Mouse (Mus musculus) adrenal gland, postnatal 10 days (tissue): ENCODE measurements around the gene Khsrp. TPM values are rescaled to one million over a fixed set of nuclear protein-coding genes. Genes with fewer than 3 reads are reported as not detected.

ENCODE experiments used
- DNase-seq: peaks from one replicate; pipeline ENCODE4 v3.0.0; 2021; ENCODE audit warnings: mixed read lengths
- total RNA-seq, 2 experiments: library from RNA; stranded (reverse); gene quantifications; 2 replicates each; pipeline ENCODE4 v1.2.3; 2021

Gene Khsrp
- total RNA-seq, 2 experiments from 2014 or later = 90.4 to 99.1 TPM

GRCm38 (mm10) chr17:56986105-56986805 is 45.1 kb downstream of the Khsrp start:
- DNase-seq = no peak

GRCm38 (mm10) chr17:56985656-56986055 is 45.7 kb downstream of the Khsrp start:
- DNase-seq = no peak

- no peak for DNase-seq
Observed at GRCm38 (mm10) chr17:56984886-56985285, 46.4 kb downstream of the Khsrp start.

DNA sequence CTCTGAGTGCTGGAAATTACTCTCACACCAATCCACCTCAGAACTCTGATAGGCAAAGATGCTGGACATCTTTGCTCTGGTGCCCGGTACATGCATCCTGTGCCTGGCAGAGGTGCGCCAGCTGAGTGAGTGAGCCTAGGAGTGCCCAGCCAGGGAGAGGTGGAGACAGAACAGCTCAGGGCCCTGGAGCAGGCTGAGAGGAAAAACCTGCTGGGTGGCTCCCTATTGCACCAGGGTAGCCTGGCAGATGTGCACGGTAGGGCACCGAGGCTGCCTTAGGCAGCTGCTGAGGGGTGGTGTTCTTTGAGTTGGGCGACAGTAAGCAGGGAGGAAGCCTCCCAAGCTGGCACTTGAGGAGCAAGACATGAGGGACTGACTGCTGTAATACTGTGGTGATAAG is 49.3 kb downstream of the Khsrp start, which contains the start of gene Acer1:
Gene Acer1, minus strand, starts transcription at position 114 of the 400 bp plus-strand sequence.
- DNase-seq = no peak

- no peak for DNase-seq
Observed at GRCm38 (mm10) chr17:56981049-56981448, 50.3 kb downstream of the Khsrp start.

- no peak for DNase-seq
Observed at GRCm38 (mm10) chr17:56979524-56979923, 51.8 kb downstream of the Khsrp start.

DNA sequence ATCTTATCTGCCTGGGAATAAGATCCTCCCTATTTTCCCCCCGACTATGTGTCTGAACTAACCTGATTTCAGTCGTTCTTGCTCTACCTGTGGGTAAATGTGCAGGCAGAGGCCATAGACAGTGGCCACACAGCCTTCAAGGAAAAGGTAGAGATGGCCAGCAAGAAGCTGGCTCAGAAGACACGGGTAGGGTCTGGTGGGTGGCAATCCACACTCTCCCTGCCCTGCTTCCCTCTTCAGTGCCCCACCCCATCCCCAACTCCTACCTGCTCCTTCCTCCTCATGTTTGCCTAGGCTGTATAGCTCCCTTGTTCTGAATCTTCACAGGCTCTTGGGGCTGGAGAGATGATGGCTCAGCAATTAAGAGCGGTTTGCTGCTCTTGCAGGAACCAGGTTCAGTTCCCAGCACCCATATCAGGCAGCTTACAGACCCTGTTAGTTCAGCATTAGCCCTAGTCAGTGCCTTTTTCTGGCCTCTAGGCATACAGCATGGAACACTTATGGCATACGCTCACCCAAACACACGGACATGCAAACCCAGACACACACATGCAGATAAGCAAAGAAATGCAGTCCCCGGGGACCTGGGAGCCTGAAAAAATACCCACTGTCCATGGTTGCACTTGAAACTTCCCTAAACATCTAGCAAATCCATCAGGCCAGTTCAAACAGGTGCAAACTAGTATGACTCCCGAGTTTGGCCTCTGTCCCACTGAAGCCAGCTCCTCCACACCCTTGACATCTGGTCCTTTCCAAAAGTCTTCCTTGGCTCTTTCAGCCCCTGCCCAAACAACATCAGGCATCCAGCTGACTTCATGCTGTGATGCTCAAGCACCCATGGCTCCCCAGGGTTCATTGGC is 54.6 kb downstream of the Khsrp start:
- no peak for DNase-seq

DNA sequence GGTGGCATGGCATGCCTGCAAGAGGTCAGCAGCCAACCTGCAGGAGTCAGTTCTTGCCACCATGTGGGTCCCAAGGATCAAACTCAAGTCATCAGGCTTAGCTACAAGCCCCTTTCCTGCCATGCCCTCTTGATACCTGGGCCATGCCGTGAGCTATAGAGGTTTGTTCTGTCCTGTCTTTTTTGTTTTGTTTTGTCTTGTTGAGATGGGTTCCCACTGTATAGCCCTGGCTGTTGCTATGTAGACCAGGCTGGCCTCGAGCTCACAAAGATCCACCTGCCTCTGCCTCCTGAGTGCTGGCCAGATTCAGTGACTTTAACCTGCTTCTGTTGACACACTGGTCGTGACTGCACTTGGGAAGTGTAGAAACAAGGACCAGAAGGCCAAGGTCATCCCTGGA is 55.9 kb downstream of the Khsrp start:
- no peak for DNase-seq

GRCm38 (mm10) chr17:56974708-56975240 is 56.5 kb downstream of the Khsrp start:
- DNase-seq = no peak

DNA sequence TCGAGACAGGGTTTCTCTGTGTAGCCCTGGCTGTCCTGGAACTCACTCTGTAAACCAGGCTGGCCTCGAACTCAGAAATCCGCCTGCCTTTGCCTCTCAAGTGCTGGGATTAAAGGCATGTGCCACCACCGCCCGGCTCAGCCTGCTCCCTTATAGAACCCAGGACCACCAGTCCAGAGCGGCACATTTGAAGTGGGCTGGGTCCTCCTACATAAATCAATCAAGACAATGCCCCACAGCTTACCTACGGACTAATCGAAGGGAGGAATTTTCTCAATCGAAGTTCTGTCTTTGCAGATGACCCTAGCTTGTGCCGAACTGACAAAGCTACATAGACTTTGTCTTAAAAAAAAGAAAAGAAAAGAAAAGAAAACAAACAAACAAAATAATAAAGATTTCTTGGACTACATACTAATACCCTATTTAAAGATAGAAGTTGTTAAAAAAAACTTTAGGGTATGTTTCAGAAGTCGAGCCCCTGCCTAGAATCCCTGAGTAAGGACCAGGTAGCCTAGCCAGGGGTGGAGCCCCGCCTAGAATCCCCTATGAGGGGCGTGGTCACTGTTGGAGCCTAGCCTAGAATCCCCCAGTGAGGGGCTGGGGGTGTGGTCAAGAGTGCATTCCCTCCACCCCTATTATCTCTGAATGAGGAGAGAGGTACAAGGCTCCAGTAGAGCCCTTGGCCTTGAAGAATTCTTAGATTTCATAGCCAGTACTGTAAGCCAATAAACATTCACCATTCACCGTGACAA is 57.2 kb downstream of the Khsrp start:
- no peak for DNase-seq

Other genes starting within 250 kb of the Khsrp start
- gene Rfx2, start 200.5 kb downstream of the Khsrp start, total RNA-seq = 1 to 10 TPM; 5.5 to 5.7 TPM
- gene Acsbg2, start 157.1 kb downstream of the Khsrp start, total RNA-seq = under 1 TPM in 1 of 2 experiments, not detected in 1; 0.12 TPM
- 1 to 10 TPM; 1.2 to 2.6 TPM for gene 1700061G19Rik, start 156.0 kb downstream of the Khsrp start, total RNA-seq
- 10 to 100 TPM; 27.9 to 33.6 TPM for gene Mllt1, start 96.1 kb downstream of the Khsrp start, total RNA-seq
- not detected for gene Acer1, start 49.4 kb downstream of the Khsrp start, total RNA-seq
- gene Clpp, start 41.2 kb downstream of the Khsrp start, total RNA-seq = 10 to 100 TPM; 95.9 TPM
- gene Alkbh7, start 34.2 kb downstream of the Khsrp start, total RNA-seq = 10 to 100 TPM; 63.6 to 68.9 TPM
- gene Pspn, start 31.5 kb downstream of the Khsrp start, total RNA-seq = under 1 TPM; 0.87 to 0.97 TPM
- 10 to 100 TPM; 43.0 to 44.8 TPM for gene Gtf2f1, start 20.2 kb downstream of the Khsrp start, total RNA-seq
- gene Gm17949, start 20.1 kb downstream of the Khsrp start, total RNA-seq = under 1 TPM; 0.21 to 0.33 TPM
- not detected for gene Slc25a41, start 10.1 kb upstream of the Khsrp start, total RNA-seq
- 1 to 10 TPM; 2.0 to 3.9 TPM for gene Crb3, start 27.6 kb upstream of the Khsrp start, total RNA-seq
- gene Slc25a23, start 28.3 kb upstream of the Khsrp start, total RNA-seq = 100 to 1,000 TPM; 119 to 122 TPM
- gene Dennd1c, start 47.0 kb upstream of the Khsrp start, total RNA-seq = 1 to 10 TPM; 3.4 TPM
- 10 to 100 TPM; 10.9 to 20.6 TPM for gene Tubb4a, start 56.3 kb upstream of the Khsrp start, total RNA-seq
- under 1 TPM; 0.30 to 0.48 TPM for gene Tnfsf9, start 73.8 kb upstream of the Khsrp start, total RNA-seq
- not detected for gene Cd70, start 118.3 kb upstream of the Khsrp start, total RNA-seq
- gene Tnfsf14, start 162.7 kb upstream of the Khsrp start, total RNA-seq = under 1 TPM; 0.30 to 0.33 TPM
- 100 to 1,000 TPM; 426 to 804 TPM for gene C3, start 196.6 kb upstream of the Khsrp start, total RNA-seq
- 10 to 100 TPM; 51.1 to 56.2 TPM for gene Gpr108, start 216.9 kb upstream of the Khsrp start, total RNA-seq
- gene Trip10, start 217.9 kb upstream of the Khsrp start, total RNA-seq = 10 to 100 TPM; 39.2 to 56.6 TPM
- gene Vav1, start 247.6 kb upstream of the Khsrp start, total RNA-seq = 1 to 10 TPM; 4.4 to 4.8 TPM